In the genomic region with DNA sequence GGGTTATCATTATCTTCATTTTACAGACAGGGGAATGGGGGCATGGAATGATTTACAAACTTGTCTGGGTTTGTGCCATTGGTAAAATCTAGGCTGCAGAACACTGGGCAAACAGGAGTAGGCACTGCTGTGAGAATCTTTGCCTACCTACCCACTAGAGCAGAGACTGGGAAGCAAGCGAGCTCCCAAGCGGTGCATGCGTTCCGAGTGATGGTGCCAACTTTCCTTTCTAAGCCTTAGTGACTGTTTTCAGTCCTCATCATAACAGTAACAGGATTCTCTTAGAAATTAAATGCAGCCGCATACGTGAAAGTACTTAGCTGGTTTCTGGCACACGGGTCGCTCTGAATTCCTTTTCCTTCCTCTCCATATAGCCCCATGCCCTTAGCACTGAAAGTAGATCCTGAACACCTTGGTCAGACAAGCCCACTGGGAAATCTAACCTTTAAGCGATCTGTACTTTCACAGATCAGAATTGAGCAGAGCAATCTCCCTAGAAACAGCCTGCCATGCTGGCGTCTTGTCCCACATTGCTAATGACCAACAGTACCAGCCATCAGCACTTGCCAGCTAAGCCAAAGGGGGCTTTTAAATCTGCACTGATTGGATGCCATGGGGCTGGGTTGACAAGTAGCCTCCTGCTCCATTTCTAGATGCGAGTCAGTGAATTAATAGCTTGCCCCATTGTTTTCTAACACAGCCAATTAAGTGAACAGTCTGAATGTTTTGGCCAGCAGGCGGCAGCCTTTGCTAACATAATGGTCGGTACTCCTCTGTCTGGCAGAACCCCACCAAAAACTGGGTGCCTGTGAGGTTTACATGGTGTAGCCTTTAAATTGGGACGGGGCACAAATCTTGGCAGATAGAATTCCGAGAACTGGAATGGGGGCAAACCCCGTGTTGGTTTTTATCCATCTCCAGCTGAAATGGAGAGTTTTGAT, we compare ENCODE assay signal across 8 mouse cellular contexts. TPM values are rescaled to one million over a fixed set of nuclear protein-coding genes. Genes with fewer than 3 reads are reported as not detected.
DNase-seq lines count a peak whose midpoint lies in the region; ATAC-seq and TF ChIP-seq lines count a peak whose summit lies in the region.

No protein-coding gene starts in this region.

- H3K27me3 ChIP-seq in forebrain, embryonic 11.5 days (ENCODE audit: control insufficient read depth, insufficient read depth, low read length) = no peaks in the 10 kb centered on the region
- H3K27me3 ChIP-seq in heart, embryonic 15.5 days = no peaks in the 10 kb centered on the region
- H3K27me3 ChIP-seq in liver, embryonic 13.5 days = peaks cover 3% of the 10 kb centered on the region; the same call in 1 of the 2 replicates
- H3K27me3 ChIP-seq in neural tube, embryonic 12.5 days (replicated peaks) = no peaks in the 10 kb centered on the region
- no peaks in the 10 kb centered on the region for H3K27me3 ChIP-seq in stomach, postnatal 0 days (ENCODE audit: control insufficient read depth, insufficient read depth, low read length)

- H3K4me2 ChIP-seq in forebrain, embryonic 11.5 days (ENCODE audit: low read depth, low read length, severe bottlenecking) = peak overlapping the region; percentile 6; the same call in 1 of the 2 replicates
- peak overlapping the region; percentile 51 for H3K4me2 ChIP-seq in heart, embryonic 15.5 days
- no peak overlapping the region for H3K4me2 ChIP-seq in liver, embryonic 13.5 days
- H3K4me2 ChIP-seq in neural tube, embryonic 12.5 days (replicated peaks) = peak overlapping the region; percentile 43
- peak overlapping the region; percentile 42 for H3K4me2 ChIP-seq in stomach, postnatal 0 days (replicated peaks; ENCODE audit: low read depth)

- WGBS in forebrain, embryonic 11.5 days = 51% methylated on average over 16 of the region's 16 CpGs
- 53% methylated on average over 16 of the region's 16 CpGs for whole genome bisulfite sequencing in heart, embryonic 15.5 days
- WGBS in liver, embryonic 13.5 days (ENCODE audit: insufficient replicate concordance) = 50% methylated on average over 16 of the region's 16 CpGs
- 52% methylated on average over 16 of the region's 16 CpGs for WGBS in neural tube, embryonic 12.5 days
- WGBS in stomach, postnatal 0 days = 52% methylated on average over 16 of the region's 16 CpGs

- H3K4me3 ChIP-seq in bone marrow macrophage, adult 2 months (ENCODE audit: insufficient read depth, low read length) = no peak overlapping the region
- H3K4me3 ChIP-seq in forebrain, embryonic 11.5 days (ENCODE audit: low read depth, low read length) = no peak overlapping the region
- 0 out of 2 replicates have a peak overlapping the region, but pooled peaks have one; percentile 15 for H3K4me3 ChIP-seq in heart, embryonic 15.5 days
- no peak overlapping the region for H3K4me3 ChIP-seq in liver, embryonic 13.5 days (replicated peaks)
- H3K4me3 ChIP-seq in neural tube, embryonic 12.5 days = no peak overlapping the region
- H3K4me3 ChIP-seq in stomach, postnatal 0 days (ENCODE audit: low read depth, low read length) = no peak overlapping the region

- peak overlapping the region; percentile 23; the same call in 1 of the 2 replicates for H3K9ac ChIP-seq in forebrain, embryonic 11.5 days (ENCODE audit: low read length)
- H3K9ac ChIP-seq in heart, embryonic 15.5 days = no peak overlapping the region
- H3K9ac ChIP-seq in liver, embryonic 13.5 days = no peak overlapping the region
- H3K9ac ChIP-seq in neural tube, embryonic 12.5 days = peak overlapping the region; percentile 26; the same call in 1 of the 2 replicates
- no peak overlapping the region for H3K9ac ChIP-seq in stomach, postnatal 0 days (ENCODE audit: low read length)

- peak; percentile 92 for TF ChIP-seq CTCF in bone marrow macrophage, adult 2 months (IDR thresholded peaks at IDR 0.05; ENCODE audit: low read depth, low read length)
- peak; percentile 93 for TF ChIP-seq CTCF in stomach, postnatal 0 days (IDR thresholded peaks at IDR 0.05; ENCODE audit: low read depth)

- no peak for TF ChIP-seq POLR2A in bone marrow macrophage, adult 2 months (IDR thresholded peaks at IDR 0.05; ENCODE audit: borderline replicate concordance, low read depth, low read length)

- TF ChIP-seq EP300 in stomach, postnatal 0 days (optimal IDR thresholded peaks at IDR 0.05) = no peak

- no peak overlapping the region for H3K27ac ChIP-seq in bone marrow macrophage, adult 2 months (ENCODE audit: insufficient read depth, low read depth, low read length)
- H3K27ac ChIP-seq in forebrain, embryonic 11.5 days (ENCODE audit: low read depth, low read length) = no peak overlapping the region
- H3K27ac ChIP-seq in heart, embryonic 15.5 days = 0 out of 2 replicates have a peak overlapping the region, but pooled peaks have one; percentile 31
- H3K27ac ChIP-seq in liver, embryonic 13.5 days = no peak overlapping the region
- H3K27ac ChIP-seq in neural tube, embryonic 12.5 days = no peak overlapping the region
- H3K27ac ChIP-seq in stomach, postnatal 0 days (replicated peaks) = no peak overlapping the region

- H3K4me1 ChIP-seq in bone marrow macrophage, adult 2 months (ENCODE audit: control insufficient read depth, insufficient read depth, low read length) = peaks cover 7% of the 10 kb centered on the region
- H3K4me1 ChIP-seq in forebrain, embryonic 11.5 days (replicated peaks; ENCODE audit: control insufficient read depth, insufficient read depth, low read length) = peaks cover 6% of the 10 kb centered on the region; the same call in 1 of the 2 replicates
- H3K4me1 ChIP-seq in heart, embryonic 15.5 days (replicated peaks) = peaks cover 9% of the 10 kb centered on the region; the same call in 1 of the 2 replicates
- H3K4me1 ChIP-seq in liver, embryonic 13.5 days (replicated peaks) = no peaks in the 10 kb centered on the region
- peaks cover 14% of the 10 kb centered on the region for H3K4me1 ChIP-seq in neural tube, embryonic 12.5 days
- no peaks in the 10 kb centered on the region for H3K4me1 ChIP-seq in stomach, postnatal 0 days (replicated peaks; ENCODE audit: control insufficient read depth, insufficient read depth)

- ATAC-seq in forebrain, embryonic 11.5 days (replicated peaks; ENCODE audit: low FRiP score) = peak; percentile 84
- ATAC-seq in heart, embryonic 15.5 days (replicated peaks; ENCODE audit: insufficient number of reproducible peaks, insufficient read depth, low FRiP score, low read depth) = no peak
- ATAC-seq in liver, embryonic 13.5 days (ENCODE audit: low read depth) = no peak
- peak; percentile 89 for ATAC-seq in neural tube, embryonic 12.5 days (ENCODE audit: low FRiP score, low read depth)
- ATAC-seq in stomach, postnatal 0 days (ENCODE audit: low FRiP score, low TSS enrichment) = peak; percentile 75

- H3K9me3 ChIP-seq in forebrain, embryonic 11.5 days (ENCODE audit: control insufficient read depth, low read length) = no peaks in the 10 kb centered on the region
- H3K9me3 ChIP-seq in heart, embryonic 15.5 days (replicated peaks) = no peaks in the 10 kb centered on the region
- no peaks in the 10 kb centered on the region for H3K9me3 ChIP-seq in liver, embryonic 13.5 days (replicated peaks)
- H3K9me3 ChIP-seq in neural tube, embryonic 12.5 days = no peaks in the 10 kb centered on the region
- no peaks in the 10 kb centered on the region for H3K9me3 ChIP-seq in stomach, postnatal 0 days (ENCODE audit: control insufficient read depth, low read length)

- no peaks in the 10 kb centered on the region for H3K36me3 ChIP-seq in forebrain, embryonic 11.5 days (ENCODE audit: control insufficient read depth, insufficient read depth, low read length)
- no peaks in the 10 kb centered on the region for H3K36me3 ChIP-seq in heart, embryonic 15.5 days
- no peaks in the 10 kb centered on the region for H3K36me3 ChIP-seq in liver, embryonic 13.5 days
- H3K36me3 ChIP-seq in neural tube, embryonic 12.5 days = no peaks in the 10 kb centered on the region
- H3K36me3 ChIP-seq in stomach, postnatal 0 days (ENCODE audit: control insufficient read depth, insufficient read depth, low read length) = no peaks in the 10 kb centered on the region

- DNase-seq in CD4-positive helper T cell, adult 2 months (ENCODE audit: low read depth, low spot score) = peak; percentile 63
- peak; percentile 90 for DNase-seq in forebrain, embryonic 11.5 days (ENCODE audit: low spot score)
- DNase-seq in kidney, postnatal 10 days = peak; percentile 95
- DNase-seq in liver, embryonic 13.5 days = peak; percentile 24
- DNase-seq in stomach, postnatal 0 days (ENCODE audit: low spot score) = peak; percentile 85

RNA-seq across cellular contexts. Expression of a gene that starts 21.7 kb away (rescaled TPM):
- polyA plus RNA-seq in bone marrow macrophage, adult 2 months (2012; ENCODE audit: insufficient read depth, insufficient read length, missing spikeins) = 12.0 and 19.1 TPM in 2 replicates
- polyA plus RNA-seq in forebrain, embryonic 11.5 days (2014; fragmentation: Nextera tagmentation; extraction: Ambion mirVana) = 26.9 and 31.5 TPM in 2 replicates
- 16.9 and 19.0 TPM in 2 replicates for polyA plus RNA-seq in heart, embryonic 15.5 days (2015; fragmentation: Nextera tagmentation; extraction: Ambion mirVana)
- polyA plus RNA-seq in liver, embryonic 13.5 days (2015; fragmentation: Nextera tagmentation; extraction: Ambion mirVana) = 17.3 and 21.7 TPM in 2 replicates
- polyA plus RNA-seq in neural tube, embryonic 12.5 days (2016; fragmentation: Nextera tagmentation; extraction: Ambion mirVana) = 23.1 and 26.3 TPM in 2 replicates
- polyA plus RNA-seq in stomach, postnatal 0 days (2015; fragmentation: Nextera tagmentation; extraction: Ambion mirVana) = 17.3 and 17.6 TPM in 2 replicates

RNA-seq across cellular contexts. Expression of a gene that starts 22.5 kb away (rescaled TPM):
- 6.3 and 8.1 TPM in 2 replicates for polyA plus RNA-seq in bone marrow macrophage, adult 2 months (2012; ENCODE audit: insufficient read depth, insufficient read length, missing spikeins)
- polyA plus RNA-seq in forebrain, embryonic 11.5 days (2014; fragmentation: Nextera tagmentation; extraction: Ambion mirVana) = 17.0 and 18.4 TPM in 2 replicates
- polyA plus RNA-seq in heart, embryonic 15.5 days (2015; fragmentation: Nextera tagmentation; extraction: Ambion mirVana) = 14.0 and 15.0 TPM in 2 replicates
- 11.1 and 12.6 TPM in 2 replicates for polyA plus RNA-seq in liver, embryonic 13.5 days (2015; fragmentation: Nextera tagmentation; extraction: Ambion mirVana)
- polyA plus RNA-seq in neural tube, embryonic 12.5 days (2016; fragmentation: Nextera tagmentation; extraction: Ambion mirVana) = 17.9 and 18.2 TPM in 2 replicates
- polyA plus RNA-seq in stomach, postnatal 0 days (2015; fragmentation: Nextera tagmentation; extraction: Ambion mirVana) = 12.6 and 13.0 TPM in 2 replicates

RNA-seq across cellular contexts. Expression of a gene that starts 51.2 kb away (rescaled TPM):
- polyA plus RNA-seq in bone marrow macrophage, adult 2 months (2012; ENCODE audit: insufficient read depth, insufficient read length, missing spikeins) = 8.5 and 9.5 TPM in 2 replicates
- 12.9 and 14.2 TPM in 2 replicates for polyA plus RNA-seq in forebrain, embryonic 11.5 days (2014; fragmentation: Nextera tagmentation; extraction: Ambion mirVana)
- polyA plus RNA-seq in heart, embryonic 15.5 days (2015; fragmentation: Nextera tagmentation; extraction: Ambion mirVana) = 7.7 and 9.8 TPM in 2 replicates
- polyA plus RNA-seq in liver, embryonic 13.5 days (2015; fragmentation: Nextera tagmentation; extraction: Ambion mirVana) = 8.9 and 11.6 TPM in 2 replicates
- polyA plus RNA-seq in neural tube, embryonic 12.5 days (2016; fragmentation: Nextera tagmentation; extraction: Ambion mirVana) = 12.3 and 13.9 TPM in 2 replicates
- polyA plus RNA-seq in stomach, postnatal 0 days (2015; fragmentation: Nextera tagmentation; extraction: Ambion mirVana) = 7.5 and 7.6 TPM in 2 replicates

Comparison
In these comparisons a context has a peak if more than half of its experiments do, and no peak if none do; other contexts are left out.
1. DNase-seq: peak in every context shown above with its lines; median percentile 95 in kidney, postnatal 10 days; 90 in forebrain, embryonic 11.5 days; 85 in stomach, postnatal 0 days; 63 in CD4-positive helper T cell, adult 2 months; 24 in liver, embryonic 13.5 days.
2. ATAC-seq: peak in forebrain, embryonic 11.5 days (single experiment), neural tube, embryonic 12.5 days (single experiment) and stomach, postnatal 0 days (single experiment); none in heart, embryonic 15.5 days (single experiment) and liver, embryonic 13.5 days (single experiment).
3. H3K9ac ChIP-seq: peak in forebrain, embryonic 11.5 days (single experiment) and neural tube, embryonic 12.5 days (single experiment); none in heart, embryonic 15.5 days (single experiment), liver, embryonic 13.5 days (single experiment) and stomach, postnatal 0 days (single experiment).